Mouse (Mus musculus) thymus, adult 2 months (tissue): ENCODE measurements around the gene Gm20388.

Experiments
- CTCF ChIP-seq: fragments of 200-500 bp; IDR thresholded peaks from 2 replicates; pipeline ENCODE4 v1.5.1; 2012; ENCODE audit warnings: mild to moderate bottlenecking, control low read depth, low read length, moderate library complexity, borderline replicate concordance; ENCODE audit not compliant: control insufficient read depth, poor library complexity, insufficient read depth; ENCODE audit errors: extremely low read depth
- POLR2A ChIP-seq: fragments of 200-500 bp; IDR thresholded peaks from 2 replicates; pipeline ENCODE4 v1.6.1; 2012; ENCODE audit warnings: mild to moderate bottlenecking, low read length, control low read depth, moderate library complexity; ENCODE audit not compliant: control insufficient read depth, poor library complexity, insufficient read depth; ENCODE audit errors: extremely low read depth

DNA sequence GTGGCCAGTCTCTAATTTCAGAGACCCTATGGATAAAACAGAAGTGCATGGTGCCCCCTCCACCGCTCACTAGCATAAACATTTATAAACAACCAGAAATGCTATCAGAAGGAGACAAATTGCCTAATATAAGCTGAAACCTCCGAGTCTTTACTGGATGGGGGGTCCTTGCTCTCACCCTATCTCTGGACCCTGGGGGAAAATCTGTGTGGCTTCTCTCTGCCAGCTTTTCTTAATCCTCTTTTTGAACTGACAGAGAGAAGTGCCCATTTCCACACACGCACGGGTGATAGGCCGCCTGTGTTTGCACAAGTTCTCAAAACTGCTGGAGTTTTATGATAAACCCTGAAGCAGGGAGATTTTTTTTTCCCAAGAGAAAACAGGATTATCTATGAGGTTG, 3744.1 kb downstream of the Gm20388 start:
- TF ChIP-seq CTCF = no peak
- no peak for TF ChIP-seq POLR2A
